In genomic region chr1:30584806-30585205, GRCm38 (mm10) we compare ENCODE assay signal across 8 mouse cellular contexts.
DNase-seq lines count a peak whose midpoint lies in the region; ATAC-seq and TF ChIP-seq lines count a peak whose summit lies in the region.

No protein-coding gene starts in this region.

- under 1% methylated on average over 4 of the region's 4 CpGs for WGBS in intestine, postnatal 0 days
- WGBS in intestine, embryonic 15.5 days, result 2% methylated on average over 4 of the region's 4 CpGs
- WGBS in embryonic facial prominence, embryonic 11.5 days, result 6% methylated on average over 4 of the region's 4 CpGs
- 4% methylated on average over 4 of the region's 4 CpGs for WGBS in limb, embryonic 11.5 days

- no peaks in the 10 kb centered on the region for H3K27me3 ChIP-seq in intestine, postnatal 0 days (replicated peaks; ENCODE audit: control insufficient read depth, insufficient read depth, low read length)
- H3K27me3 ChIP-seq in intestine, embryonic 15.5 days (replicated peaks), result no peaks in the 10 kb centered on the region
- H3K27me3 ChIP-seq in embryonic facial prominence, embryonic 11.5 days (ENCODE audit: control insufficient read depth, insufficient read depth, low read length), result no peaks in the 10 kb centered on the region
- H3K27me3 ChIP-seq in limb, embryonic 11.5 days (ENCODE audit: control insufficient read depth, insufficient read depth, low read length), result no peaks in the 10 kb centered on the region

- H3K9me3 ChIP-seq in intestine, postnatal 0 days (ENCODE audit: control insufficient read depth), result no peaks in the 10 kb centered on the region
- no peaks in the 10 kb centered on the region for H3K9me3 ChIP-seq in intestine, embryonic 15.5 days
- H3K9me3 ChIP-seq in embryonic facial prominence, embryonic 11.5 days (replicated peaks; ENCODE audit: control insufficient read depth, low read length), result no peaks in the 10 kb centered on the region
- no peaks in the 10 kb centered on the region for H3K9me3 ChIP-seq in limb, embryonic 11.5 days (ENCODE audit: control insufficient read depth, low read length)

- no peak overlapping the region for H3K27ac ChIP-seq in intestine, postnatal 0 days (ENCODE audit: low read depth, low read length)
- no peak overlapping the region for H3K27ac ChIP-seq in intestine, embryonic 15.5 days
- no peak overlapping the region for H3K27ac ChIP-seq in embryonic facial prominence, embryonic 11.5 days (replicated peaks; ENCODE audit: low read depth, low read length)
- no peak overlapping the region for H3K27ac ChIP-seq in limb, embryonic 11.5 days (replicated peaks; ENCODE audit: low read depth, low read length)

- H3K4me3 ChIP-seq in intestine, postnatal 0 days (ENCODE audit: low read depth, low read length), result no peak overlapping the region
- no peak overlapping the region for H3K4me3 ChIP-seq in intestine, embryonic 15.5 days (replicated peaks)
- H3K4me3 ChIP-seq in embryonic facial prominence, embryonic 11.5 days (ENCODE audit: low read depth, low read length), result no peak overlapping the region
- H3K4me3 ChIP-seq in limb, embryonic 11.5 days (ENCODE audit: low read depth, low read length), result no peak overlapping the region

- H3K4me2 ChIP-seq in intestine, postnatal 0 days (replicated peaks; ENCODE audit: low read depth), result no peak overlapping the region
- H3K4me2 ChIP-seq in intestine, embryonic 15.5 days (replicated peaks), result no peak overlapping the region
- H3K4me2 ChIP-seq in embryonic facial prominence, embryonic 11.5 days (ENCODE audit: low read depth, low read length), result no peak overlapping the region
- no peak overlapping the region for H3K4me2 ChIP-seq in limb, embryonic 11.5 days (ENCODE audit: low read depth, severe bottlenecking)

- H3K36me3 ChIP-seq in intestine, postnatal 0 days (ENCODE audit: control insufficient read depth, insufficient read depth), result no peaks in the 10 kb centered on the region
- no peaks in the 10 kb centered on the region for H3K36me3 ChIP-seq in intestine, embryonic 15.5 days
- H3K36me3 ChIP-seq in embryonic facial prominence, embryonic 11.5 days (replicated peaks; ENCODE audit: control insufficient read depth, insufficient read depth, low read depth, low read length), result no peaks in the 10 kb centered on the region
- H3K36me3 ChIP-seq in limb, embryonic 11.5 days (ENCODE audit: control insufficient read depth, insufficient read depth, low read length), result no peaks in the 10 kb centered on the region

- H3K9ac ChIP-seq in intestine, postnatal 0 days (ENCODE audit: low read depth, low read length), result no peak overlapping the region
- H3K9ac ChIP-seq in intestine, embryonic 15.5 days, result no peak overlapping the region
- H3K9ac ChIP-seq in embryonic facial prominence, embryonic 11.5 days (replicated peaks; ENCODE audit: low read length), result no peak overlapping the region
- H3K9ac ChIP-seq in limb, embryonic 11.5 days (ENCODE audit: low read length), result no peak overlapping the region

- TF ChIP-seq CTCF in intestine, postnatal 0 days (IDR thresholded peaks at IDR 0.05; ENCODE audit: low read depth), result peak; percentile 83

- ATAC-seq in intestine, postnatal 0 days, result no peak
- ATAC-seq in intestine, embryonic 15.5 days, result no peak
- no peak for ATAC-seq in embryonic facial prominence, embryonic 11.5 days (replicated peaks; ENCODE audit: insufficient number of reproducible peaks, low FRiP score, low TSS enrichment, low read depth)
- ATAC-seq in limb, embryonic 11.5 days (ENCODE audit: insufficient number of reproducible peaks, low FRiP score, low TSS enrichment, low read depth), result no peak
- no peak for ATAC-seq in erythroid progenitor cell, adult 5-6 weeks (replicated peaks; ENCODE audit: low FRiP score, poor library complexity, severe bottlenecking)

- H3K4me1 ChIP-seq in intestine, postnatal 0 days (replicated peaks; ENCODE audit: control insufficient read depth, insufficient read depth, low read length), result no peaks in the 10 kb centered on the region
- H3K4me1 ChIP-seq in intestine, embryonic 15.5 days (replicated peaks), result no peaks in the 10 kb centered on the region
- no peaks in the 10 kb centered on the region for H3K4me1 ChIP-seq in embryonic facial prominence, embryonic 11.5 days (ENCODE audit: control insufficient read depth, insufficient read depth, low read length)
- no peaks in the 10 kb centered on the region for H3K4me1 ChIP-seq in limb, embryonic 11.5 days (ENCODE audit: control insufficient read depth, insufficient read depth, low read length)

- peak; percentile 35 for DNase-seq in A20 (ENCODE audit: low read depth, low spot score)
- peak; percentile 69 for DNase-seq in NIH3T3 (ENCODE audit: low read depth)
- peak; percentile 79 for DNase-seq in embryonic facial prominence, embryonic 11.5 days (ENCODE audit: low spot score)
- DNase-seq in limb, embryonic 11.5 days (ENCODE audit: low spot score), result peak; percentile 62
- DNase-seq in right cerebral cortex, postnatal 4 days, result peak; percentile 51
